Mouse (Mus musculus): ENCODE data around the gene Htr3a. TPM values are rescaled to one million over a fixed set of nuclear protein-coding genes. Genes with fewer than 3 reads are reported as not detected.
A peak's percentile ranks its signal among the peaks of the same experiment; 100 is the strongest.

The Htr3a gene
- polyA plus RNA-seq, 1 experiment = 7.1 TPM

GRCm38 (mm10) chr9:48895819-48896536 is 14.9 kb downstream of the Htr3a start:
- TF ChIP-seq POLR2A (IDR thresholded peaks at IDR 0.05; ENCODE audit: extremely low read depth, insufficient read depth, low read length) = no peak
- Histone ChIP-seq H3K4me3 (ENCODE audit: insufficient read depth, low read length) (no peak overlapping the region), H3K27ac (ENCODE audit: insufficient read depth, low read length) (no peak overlapping the region)

GRCm38 (mm10) chr9:48894755-48895154 is 16.1 kb downstream of the Htr3a start:
- Histone ChIP-seq H3K27ac (ENCODE audit: insufficient read depth, low read length) (no peak overlapping the region), H3K4me3 (ENCODE audit: insufficient read depth, low read length) (no peak overlapping the region), H3K4me1 (ENCODE audit: control insufficient read depth, insufficient read depth, low read length) (no peaks in the 10 kb centered on the region)
- TF ChIP-seq CTCF (IDR thresholded peaks at IDR 0.05; ENCODE audit: extremely low read depth, insufficient read depth, low read length) = no peak
- no peak for TF ChIP-seq POLR2A (IDR thresholded peaks at IDR 0.05; ENCODE audit: extremely low read depth, insufficient read depth, low read length)

More at GRCm38 (mm10) chr9:48895819-48896536, 14.9 kb downstream of the Htr3a start:
- H3K4me1 ChIP-seq (ENCODE audit: control insufficient read depth, insufficient read depth, low read length) = no peaks in the 10 kb centered on the region

GRCm38 (mm10) chr9:48893986-48894385 is 16.9 kb downstream of the Htr3a start:
- Histone ChIP-seq H3K27ac (ENCODE audit: insufficient read depth, low read length) (no peak overlapping the region), H3K4me3 (ENCODE audit: insufficient read depth, low read length) (no peak overlapping the region), H3K4me1 (ENCODE audit: control insufficient read depth, insufficient read depth, low read length) (no peaks in the 10 kb centered on the region)
- TF ChIP-seq CTCF (IDR thresholded peaks at IDR 0.05; ENCODE audit: extremely low read depth, insufficient read depth, low read length) = peak; percentile 83
- TF ChIP-seq POLR2A (IDR thresholded peaks at IDR 0.05; ENCODE audit: extremely low read depth, insufficient read depth, low read length) = no peak

DNA sequence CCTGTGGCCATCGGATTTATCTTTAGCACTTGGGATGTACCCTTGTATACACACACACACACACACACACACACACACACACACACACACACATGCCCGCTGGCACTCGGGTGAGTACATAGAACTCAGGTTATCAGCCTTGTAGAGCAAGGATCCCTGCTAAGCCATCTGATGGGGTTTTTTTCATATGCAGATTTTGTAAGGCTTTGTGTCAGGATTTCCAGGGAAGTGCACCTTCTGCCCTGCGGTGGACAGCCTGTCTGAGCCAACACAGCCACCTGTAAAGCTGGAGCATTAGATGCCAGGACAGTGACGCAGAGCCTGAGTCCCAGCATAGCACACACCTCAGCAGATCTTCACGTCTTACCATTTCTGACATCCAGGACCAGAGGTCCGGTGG is 21.8 kb downstream of the Htr3a start:
- Histone ChIP-seq H3K4me1 (ENCODE audit: control insufficient read depth, insufficient read depth, low read length) (no peaks in the 10 kb centered on the region), H3K27ac (ENCODE audit: insufficient read depth, low read length) (no peak overlapping the region), H3K4me3 (ENCODE audit: insufficient read depth, low read length) (no peak overlapping the region)
- TF ChIP-seq POLR2A (IDR thresholded peaks at IDR 0.05; ENCODE audit: extremely low read depth, insufficient read depth, low read length) = no peak
- TF ChIP-seq CTCF (IDR thresholded peaks at IDR 0.05; ENCODE audit: extremely low read depth, insufficient read depth, low read length) = no peak

- H3K4me1 ChIP-seq (ENCODE audit: control insufficient read depth, insufficient read depth, low read length) = peaks cover 3% of the 10 kb centered on the region
- no peak overlapping the region for H3K4me3 ChIP-seq (ENCODE audit: insufficient read depth, low read length)
- H3K27ac ChIP-seq (ENCODE audit: insufficient read depth, low read length) = no peak overlapping the region
- no peak for TF ChIP-seq CTCF (IDR thresholded peaks at IDR 0.05; ENCODE audit: extremely low read depth, insufficient read depth, low read length)
- no peak for TF ChIP-seq POLR2A (IDR thresholded peaks at IDR 0.05; ENCODE audit: extremely low read depth, insufficient read depth, low read length)
Observed at GRCm38 (mm10) chr9:48872896-48873295, 38.0 kb downstream of the Htr3a start.

DNA sequence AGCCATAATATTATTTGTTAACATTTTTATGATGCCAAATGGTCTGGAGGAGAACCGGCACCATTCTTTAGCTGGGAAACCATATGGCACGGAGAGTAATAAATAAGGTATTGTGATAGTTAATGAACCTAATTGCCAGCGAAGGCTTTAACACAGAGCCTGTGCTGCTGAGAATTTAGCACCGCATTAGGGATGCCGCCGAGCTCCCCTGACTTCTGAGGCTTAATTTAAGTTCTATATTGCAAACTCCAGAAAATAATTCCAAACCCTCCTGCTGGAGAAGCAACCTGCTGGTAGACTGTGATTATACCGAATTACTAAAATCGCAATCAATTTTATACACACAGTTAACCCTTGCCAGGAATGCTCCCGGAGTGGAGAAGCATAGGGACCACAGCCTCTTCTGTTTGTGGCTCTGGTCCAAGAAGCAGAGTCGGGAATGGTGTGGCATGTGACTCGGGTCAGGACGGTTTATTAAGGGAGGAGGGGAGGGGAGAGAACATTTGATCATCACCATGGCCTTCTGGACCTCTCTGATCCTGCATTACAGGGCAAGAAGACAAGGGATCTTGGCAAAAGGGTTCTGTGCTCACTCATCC is 44.3 kb downstream of the Htr3a start:
- Histone ChIP-seq H3K4me3 (ENCODE audit: insufficient read depth, low read length) (no peak overlapping the region), H3K4me1 (ENCODE audit: control insufficient read depth, insufficient read depth, low read length) (peaks cover 2% of the 10 kb centered on the region; the same call in 1 of the 2 replicates), H3K27ac (ENCODE audit: insufficient read depth, low read length) (no peak overlapping the region)
- TF ChIP-seq POLR2A (IDR thresholded peaks at IDR 0.05; ENCODE audit: extremely low read depth, insufficient read depth, low read length) = no peak
- no peak for TF ChIP-seq CTCF (IDR thresholded peaks at IDR 0.05; ENCODE audit: extremely low read depth, insufficient read depth, low read length)

- peaks cover 2% of the 10 kb centered on the region; the same call in 1 of the 2 replicates for H3K4me1 ChIP-seq (ENCODE audit: control insufficient read depth, insufficient read depth, low read length)
- TF ChIP-seq POLR2A (IDR thresholded peaks at IDR 0.05; ENCODE audit: extremely low read depth, insufficient read depth, low read length) (no peak), CTCF (IDR thresholded peaks at IDR 0.05; ENCODE audit: extremely low read depth, insufficient read depth, low read length) (no peak)
- no peak overlapping the region for H3K4me3 ChIP-seq (ENCODE audit: insufficient read depth, low read length)
- H3K27ac ChIP-seq (ENCODE audit: insufficient read depth, low read length) = no peak overlapping the region
Observed at GRCm38 (mm10) chr9:48865235-48865634, 45.7 kb downstream of the Htr3a start.

GRCm38 (mm10) chr9:48861481-48861880 is 49.4 kb downstream of the Htr3a start:
- TF ChIP-seq CTCF (IDR thresholded peaks at IDR 0.05; ENCODE audit: extremely low read depth, insufficient read depth, low read length) (no peak), POLR2A (IDR thresholded peaks at IDR 0.05; ENCODE audit: extremely low read depth, insufficient read depth, low read length) (no peak)
- H3K4me3 ChIP-seq (ENCODE audit: insufficient read depth, low read length) = no peak overlapping the region
- H3K27ac ChIP-seq (ENCODE audit: insufficient read depth, low read length) = no peak overlapping the region
- H3K4me1 ChIP-seq (ENCODE audit: control insufficient read depth, insufficient read depth, low read length) = peaks cover 2% of the 10 kb centered on the region; the same call in 1 of the 2 replicates

GRCm38 (mm10) chr9:48860526-48860845 is 50.4 kb downstream of the Htr3a start:
- Histone ChIP-seq H3K4me3 (ENCODE audit: insufficient read depth, low read length) (no peak overlapping the region), H3K27ac (ENCODE audit: insufficient read depth, low read length) (no peak overlapping the region), H3K4me1 (ENCODE audit: control insufficient read depth, insufficient read depth, low read length) (peaks cover 2% of the 10 kb centered on the region; the same call in 1 of the 2 replicates)
- TF ChIP-seq POLR2A (IDR thresholded peaks at IDR 0.05; ENCODE audit: extremely low read depth, insufficient read depth, low read length) = no peak
- TF ChIP-seq CTCF (IDR thresholded peaks at IDR 0.05; ENCODE audit: extremely low read depth, insufficient read depth, low read length) = peak; percentile 95

Data from cortical plate, adult 2 months (tissue).